Mouse (Mus musculus) left cerebral cortex, postnatal 14 days (tissue): Measurements from ENCODE around the gene Kif20b. TPM values are rescaled to one million over a fixed set of nuclear protein-coding genes. Genes with fewer than 3 reads are reported as not detected.

Experiments used
- DNase-seq, 2 experiments: peaks; one replicate each; pipeline ENCODE4 v3.0.0; 2021 to 2022; ENCODE audit warnings: low spot score in 2 of 2, mixed read lengths in 1 of 2
- intact Hi-C: fragments of 180-260 bp; cut with DNase I; formaldehyde crosslinking; loops from one replicate; pipeline ENCODE4 v1.15.1; 2025
- long read RNA-seq, 2 experiments: library from polyadenylated mRNA; stranded (forward); transcript quantifications; one replicate each; pipeline ENCODE4 v2.0.0; 2021
- total RNA-seq, 2 experiments: library from RNA; stranded (reverse); gene quantifications; 2 replicates each; pipeline ENCODE4 v1.2.3; 2021

Kif20b gene
- 1 to 10 TPM; 1.3 to 1.9 TPM for total RNA-seq
- long read RNA-seq, experiment 1, full-length matches to known transcripts: 1 of 1 reads
- long read RNA-seq, experiment 1, partial matches to known transcripts: 0 of 1 reads
- long read RNA-seq, experiment 1, other reads (novel, unspliced or antisense): 0 of 1 reads
- long read RNA-seq, experiment 2: 0 reads

DNA sequence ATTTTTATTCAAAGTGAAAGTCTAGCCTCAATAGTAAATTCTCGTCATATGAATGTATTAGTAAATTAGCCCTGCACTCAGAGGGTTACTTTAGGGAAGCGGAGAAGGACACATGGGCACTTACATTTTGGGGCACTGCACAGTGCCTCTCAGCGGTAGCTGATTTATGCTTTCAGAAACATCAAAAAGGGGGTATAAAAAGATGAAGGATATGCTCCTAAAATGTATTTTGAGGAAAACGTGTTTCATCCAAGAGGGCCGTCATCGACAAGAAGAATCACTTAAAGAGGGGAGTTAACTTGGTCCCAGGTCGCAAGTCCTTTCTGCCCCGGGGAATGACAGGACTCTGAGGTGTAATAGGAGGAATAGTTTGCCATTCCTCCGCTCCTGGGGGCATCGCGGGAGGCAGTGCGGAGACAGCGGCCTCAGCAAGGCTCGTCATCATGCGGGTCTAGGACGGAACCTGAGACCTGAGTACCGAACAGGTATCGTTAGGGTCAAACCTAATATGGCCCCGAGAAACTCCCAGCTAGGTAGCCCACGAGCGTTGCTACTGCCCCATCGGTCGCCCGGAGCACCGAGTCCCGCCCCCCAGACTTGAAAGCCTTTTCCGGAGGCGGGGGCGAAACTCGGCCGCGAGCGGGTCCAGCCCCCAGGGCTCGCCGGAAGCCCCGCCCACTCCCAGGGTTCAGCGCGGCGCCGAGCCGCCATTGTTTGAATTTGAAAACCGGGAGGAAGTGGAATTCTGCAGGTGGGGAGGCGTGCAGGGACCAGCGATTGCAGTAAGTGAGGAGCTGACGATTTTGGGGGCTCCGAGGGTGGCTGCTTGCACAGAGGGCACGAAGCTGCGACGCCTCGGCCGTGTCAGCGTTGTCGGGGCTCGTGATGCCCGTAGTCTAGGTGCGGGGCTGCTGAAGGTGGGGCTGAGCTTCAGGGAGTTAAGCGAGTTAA lies at the start of gene Kif20b:
TSS of gene Kif20b (plus strand) at position 710 of the 951 bp plus-strand sequence.
- intact Hi-C loops: loop anchor here (2.0 kb wide), 1 partner anchor 43 kb away; the partner anchor contains the start of gene Pank1
- DNase-seq: peak; percentile 84 to 88

DNA sequence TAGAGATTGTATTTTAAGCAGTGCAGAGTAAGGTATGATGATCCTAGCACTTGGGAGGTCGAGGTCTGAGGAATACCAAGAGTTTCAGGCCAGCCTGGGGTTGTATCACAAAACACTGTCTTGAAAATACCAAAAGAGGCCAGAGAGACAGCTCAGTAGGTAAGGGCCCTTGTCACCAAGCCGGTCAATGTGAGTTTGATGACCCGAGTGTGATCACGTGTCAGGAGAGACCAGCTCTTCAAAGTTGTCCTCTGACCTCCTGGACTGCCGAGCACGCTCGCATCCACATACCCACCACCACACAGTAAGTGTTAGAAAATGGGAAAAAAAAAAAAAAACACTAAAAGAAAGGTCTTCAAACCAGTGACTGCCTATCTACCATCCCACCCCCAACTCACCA lies 45.5 kb upstream of the Kif20b start:
- DNase-seq: no peak
- intact Hi-C loops: loop anchor here (5.0 kb wide), 1 partner anchor 49 kb away; no protein-coding TSS in a partner anchor

GRCm38 (mm10) chr19:34877898-34878602 lies 44.1 kb upstream of the Kif20b start:
- intact Hi-C loops: loop anchor here (2.0 to 5.0 kb wide), 2 partner anchors 43 to 51 kb away; no protein-coding TSS in a partner anchor
- DNase-seq: peak; percentile 87 to 96

DNA sequence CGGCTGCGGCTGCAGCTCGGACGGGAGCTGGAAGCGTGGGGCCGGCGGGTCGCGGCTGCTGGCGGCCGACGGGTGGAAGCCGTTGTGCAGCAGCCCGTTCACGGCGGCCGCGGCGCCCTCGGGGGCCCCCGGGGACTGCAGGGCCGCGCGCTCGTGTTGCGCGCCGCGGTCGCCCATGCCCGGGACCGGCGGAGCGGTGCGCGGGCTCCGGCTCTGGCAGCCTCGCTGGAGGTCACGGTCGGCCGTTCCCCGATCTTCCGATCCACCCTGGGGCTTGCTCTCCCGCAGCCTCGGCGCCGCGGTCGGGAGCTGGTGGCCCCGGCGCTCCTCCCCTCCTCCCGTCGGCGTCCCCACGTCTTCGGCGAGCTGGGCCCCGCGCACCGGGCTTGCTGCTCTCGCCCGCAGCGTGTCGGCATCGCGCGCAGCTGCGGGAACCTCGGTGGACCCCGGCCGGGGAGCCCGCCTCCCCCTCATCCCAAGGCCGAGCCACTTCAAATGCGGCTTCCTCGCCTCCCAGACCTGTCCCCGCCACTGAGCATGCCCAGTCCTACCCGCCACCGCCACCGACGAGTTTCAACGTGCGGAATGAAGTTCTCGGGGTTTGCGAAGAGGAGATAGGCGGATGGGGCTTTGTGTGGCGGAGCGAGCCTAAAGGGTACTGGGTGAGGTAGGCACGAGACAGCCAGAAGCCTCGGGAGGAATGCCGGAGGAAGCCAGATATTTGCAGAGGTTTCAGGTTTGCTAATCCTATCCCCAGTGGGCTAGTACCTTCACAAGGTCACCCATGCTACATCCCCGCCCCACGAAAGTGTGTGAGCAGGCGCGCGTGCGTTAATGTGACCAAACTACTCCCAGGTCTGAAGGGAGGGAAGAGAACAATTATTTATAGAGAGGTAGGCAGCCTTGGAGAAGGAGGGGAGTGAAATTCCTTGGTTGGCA lies 43.3 kb upstream of the Kif20b start, which contains the start of gene Pank1:
TSS of gene Pank1 (minus strand) at position 853 of the 939 bp plus-strand sequence.
- DNase-seq: peak; percentile 73 to 74
- intact Hi-C loops: loop anchor here (2.0 to 5.0 kb wide), 2 partner anchors 42 to 52 kb away; no protein-coding TSS in a partner anchor

DNA sequence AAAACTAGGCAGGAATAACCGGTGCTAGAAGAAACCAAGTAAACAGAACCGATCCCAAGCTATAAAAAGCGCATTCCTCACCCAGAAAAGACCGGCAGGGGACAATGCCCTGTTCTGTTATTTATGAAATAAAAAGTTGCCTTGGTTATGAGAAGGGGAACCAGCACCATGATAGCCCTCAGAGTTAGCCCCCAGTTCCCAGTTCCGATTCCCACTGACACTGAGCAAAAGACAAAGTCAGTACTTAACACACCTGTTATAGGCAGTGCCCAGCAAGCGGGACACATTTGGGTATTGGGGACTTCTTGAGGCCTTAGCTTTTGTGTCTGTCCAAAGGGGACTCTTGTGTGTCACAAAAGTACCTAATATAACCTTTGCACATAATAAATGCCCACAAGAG lies 42.5 kb upstream of the Kif20b start:
- no peak for DNase-seq

DNA sequence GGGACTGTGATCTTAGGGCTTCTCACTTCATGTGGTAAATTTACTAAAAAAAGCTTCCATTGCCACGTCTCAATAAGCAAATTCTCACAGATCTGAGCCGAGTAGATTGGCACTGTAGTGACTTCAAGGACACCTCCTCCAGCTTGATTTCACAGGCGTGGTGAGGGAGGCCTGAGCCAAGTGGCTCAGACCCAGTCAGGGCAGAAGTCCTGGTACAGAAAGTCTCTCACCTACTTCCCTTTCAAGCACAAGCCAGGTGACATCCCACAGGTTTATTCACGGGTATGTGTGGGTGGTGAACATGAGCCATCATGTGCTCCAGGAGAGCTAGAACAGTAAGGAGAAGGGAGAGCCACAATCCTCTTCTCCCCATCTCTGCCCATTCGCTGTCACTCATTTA lies 41.0 kb upstream of the Kif20b start:
- intact Hi-C loops: no loop called here
- no peak for DNase-seq

More for the DNA sequence above, 42.5 kb upstream of the Kif20b start:
- intact Hi-C loops: loop anchor here (2.0 to 5.0 kb wide), 2 partner anchors 41 to 52 kb away; no protein-coding TSS in a partner anchor

- DNase-seq: no peak
- intact Hi-C loops: no loop called here
These were observed 39.7 kb upstream of the Kif20b start for GRCm38 (mm10) chr19:34882443-34882842.

DNA sequence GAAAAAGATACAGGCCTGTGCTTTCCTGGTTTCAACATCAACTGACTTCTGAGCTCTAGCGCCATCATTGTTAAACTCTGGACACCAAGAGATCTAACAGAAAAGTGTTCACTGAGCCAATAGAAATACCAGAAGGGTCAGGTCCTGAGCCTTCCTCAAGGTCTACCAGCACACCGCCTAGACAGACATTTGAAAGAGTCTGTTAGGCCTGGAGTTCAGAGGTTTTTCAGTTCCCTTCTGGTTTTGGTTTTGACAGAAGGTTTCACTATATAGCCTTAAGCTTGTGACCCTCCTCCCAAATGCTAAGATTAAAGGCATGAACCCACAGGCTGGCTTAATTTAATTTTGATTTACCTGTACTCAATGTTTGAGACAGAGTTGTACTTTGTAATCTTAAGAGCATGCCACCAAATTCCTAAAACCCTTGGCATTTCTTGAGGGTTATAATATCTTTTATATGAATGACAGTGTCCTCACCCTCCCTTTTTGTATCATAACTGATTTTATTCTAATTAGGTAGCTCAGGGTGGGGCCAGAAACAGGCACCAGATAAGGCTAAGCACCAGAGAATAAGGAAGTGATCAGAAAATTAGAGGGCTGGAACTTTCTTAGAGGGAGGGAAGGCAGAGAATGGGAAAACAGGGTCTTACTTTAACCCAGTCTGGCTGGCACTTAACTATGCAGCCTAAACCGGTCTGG lies 38.5 kb upstream of the Kif20b start:
- DNase-seq: no peak
- intact Hi-C loops: no loop called here

- intact Hi-C loops: no loop called here
- no peak for DNase-seq
These were observed 35.8 kb upstream of the Kif20b start for GRCm38 (mm10) chr19:34886324-34886723.

DNA sequence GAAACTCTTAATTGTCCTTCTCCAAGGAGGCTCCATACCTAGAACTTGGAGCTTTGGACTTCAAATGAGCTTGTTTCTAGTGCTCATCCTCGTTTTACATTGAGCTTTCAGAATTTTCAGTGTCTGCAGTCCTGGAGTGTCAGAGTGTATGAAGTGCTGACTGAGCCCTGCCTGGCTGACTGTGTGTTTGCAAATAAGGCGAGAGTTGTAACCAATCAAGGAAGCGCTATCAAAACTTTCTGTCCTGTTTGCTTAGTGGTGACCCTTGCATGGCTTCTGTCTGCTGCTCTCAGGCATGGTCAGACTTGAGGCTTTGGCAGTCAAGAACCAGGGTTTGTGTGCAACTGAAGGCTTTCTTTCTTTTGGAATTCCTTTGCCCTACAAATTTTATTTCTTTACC lies 31.2 kb upstream of the Kif20b start:
- intact Hi-C loops: no loop called here
- no peak for DNase-seq

DNA sequence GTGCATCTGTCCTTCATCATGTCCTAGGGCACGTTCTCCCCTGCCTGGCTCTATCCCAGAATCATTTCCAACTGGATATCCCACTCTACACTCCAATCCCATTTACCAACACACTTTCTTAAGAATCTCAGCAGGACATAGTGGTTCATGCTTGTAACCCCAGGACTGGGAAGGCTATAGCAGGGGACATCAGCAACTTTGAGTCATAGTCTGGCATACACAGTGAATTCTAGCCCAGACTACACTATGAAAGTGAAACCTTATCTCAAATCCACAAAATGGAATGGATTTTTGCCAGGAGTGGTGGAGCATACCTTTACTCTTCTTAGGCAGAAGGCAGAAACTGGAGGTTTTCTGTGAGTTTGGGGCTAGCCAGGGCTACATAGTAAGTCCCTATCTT lies 30.6 kb upstream of the Kif20b start:
- intact Hi-C loops: no loop called here
- DNase-seq: no peak

GRCm38 (mm10) chr19:34895082-34895481 lies 27.1 kb upstream of the Kif20b start:
- intact Hi-C loops: no loop called here
- DNase-seq: no peak

GRCm38 (mm10) chr19:34897082-34897965 lies 24.8 kb upstream of the Kif20b start:
- DNase-seq: no peak
- intact Hi-C loops: no loop called here

GRCm38 (mm10) chr19:34898941-34899340 lies 23.2 kb upstream of the Kif20b start:
- intact Hi-C loops: no loop called here
- no peak for DNase-seq

DNA sequence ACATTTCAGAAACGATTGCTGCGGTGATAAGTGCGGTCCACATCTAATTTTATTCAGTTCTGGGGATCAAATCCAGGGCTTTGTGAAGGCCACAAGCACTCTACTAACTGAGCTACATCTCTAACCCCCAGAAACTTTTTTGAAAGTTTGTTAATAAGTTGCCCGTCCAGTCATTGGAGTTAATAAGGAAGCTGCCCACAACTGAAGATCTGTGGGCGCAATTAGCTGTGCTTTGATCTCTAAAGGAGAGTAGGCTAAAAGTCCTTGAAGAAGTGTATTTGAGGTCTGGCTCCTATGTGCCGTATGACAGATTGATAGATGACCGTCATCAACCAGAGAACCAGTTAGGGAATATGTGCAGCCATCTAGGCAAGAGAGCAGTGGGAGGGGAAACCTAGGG lies 20.9 kb upstream of the Kif20b start:
- intact Hi-C loops: no loop called here
- no peak for DNase-seq

- DNase-seq: no peak
- intact Hi-C loops: no loop called here
These were observed 20.4 kb upstream of the Kif20b start for GRCm38 (mm10) chr19:34901735-34902134.

GRCm38 (mm10) chr19:34904032-34904431 lies 18.1 kb upstream of the Kif20b start:
- no peak for DNase-seq
- intact Hi-C loops: no loop called here
